Mouse (Mus musculus): ENCODE measurements around the gene Zic5. TPM values are rescaled to one million over a fixed set of nuclear protein-coding genes. Genes with fewer than 3 reads are reported as not detected.

Zic5 gene
- polyA plus RNA-seq, 1 experiment: 24.8 TPM

GRCm38 (mm10) chr14:122490441-122491328 lies 25.2 kb upstream of the Zic5 start, which contains the start of gene Gm10837:
TSS of gene Gm10837 (plus strand) at chr14:122490586.
- Histone ChIP-seq H3K27me3 (ENCODE audit: control insufficient read depth, insufficient read depth, low read length, poor library complexity, severe bottlenecking) (peaks cover 18% of the 10 kb centered on the region), H3K9me3 (replicated peaks; ENCODE audit: control insufficient read depth, insufficient read depth, low read length, poor library complexity, severe bottlenecking) (no peaks in the 10 kb centered on the region), H3K36me3 (ENCODE audit: control insufficient read depth, insufficient read depth, low read length, poor library complexity, severe bottlenecking) (no peaks in the 10 kb centered on the region), H3K4me1 (ENCODE audit: control insufficient read depth, insufficient read depth, low read length) (no peaks in the 10 kb centered on the region), H3K27ac (ENCODE audit: insufficient read depth, low read length) (no peak within 1 kb of the TSS), H3K9ac (ENCODE audit: low read depth, poor library complexity, severe bottlenecking) (no peak within 1 kb of the TSS), H3K4me3 (ENCODE audit: low read depth, low read length) (peak within 1 kb of the TSS; percentile 60)
- no peak for TF ChIP-seq CTCF (IDR thresholded peaks at IDR 0.05; ENCODE audit: low read depth, low read length)
- no peak for TF ChIP-seq POLR2A (IDR thresholded peaks at IDR 0.05; ENCODE audit: insufficient read depth, low read length)
- 0 out of 2 replicates have a peak, but pooled peaks have one; percentile 17 for TF ChIP-seq EP300 (IDR thresholded peaks at IDR 0.05; ENCODE audit: insufficient read depth, low read depth, low read length)

- no peak overlapping the region for H3K27ac ChIP-seq (ENCODE audit: insufficient read depth, low read length)
- H3K9ac ChIP-seq (ENCODE audit: low read depth, poor library complexity, severe bottlenecking): no peak overlapping the region
- H3K4me3 ChIP-seq (ENCODE audit: low read depth, low read length): no peak overlapping the region
Observed at GRCm38 (mm10) chr14:122489686-122490414, 24.4 kb upstream of the Zic5 start.

GRCm38 (mm10) chr14:122489041-122489440 lies 23.6 kb upstream of the Zic5 start:
- H3K27me3 ChIP-seq (ENCODE audit: control insufficient read depth, insufficient read depth, low read length, poor library complexity, severe bottlenecking): peaks cover 30% of the 10 kb centered on the region
- H3K4me1 ChIP-seq (ENCODE audit: control insufficient read depth, insufficient read depth, low read length): no peaks in the 10 kb centered on the region
- TF ChIP-seq EP300 (IDR thresholded peaks at IDR 0.05; ENCODE audit: insufficient read depth, low read depth, low read length): no peak
- no peak for TF ChIP-seq POLR2A (IDR thresholded peaks at IDR 0.05; ENCODE audit: insufficient read depth, low read length)
- TF ChIP-seq CTCF (IDR thresholded peaks at IDR 0.05; ENCODE audit: low read depth, low read length): no peak
- H3K9ac ChIP-seq (ENCODE audit: low read depth, poor library complexity, severe bottlenecking): no peak overlapping the region
- no peaks in the 10 kb centered on the region for H3K36me3 ChIP-seq (ENCODE audit: control insufficient read depth, insufficient read depth, low read length, poor library complexity, severe bottlenecking)
- H3K4me3 ChIP-seq (ENCODE audit: low read depth, low read length): no peak overlapping the region
- no peak overlapping the region for H3K27ac ChIP-seq (ENCODE audit: insufficient read depth, low read length)
- no peaks in the 10 kb centered on the region for H3K9me3 ChIP-seq (replicated peaks; ENCODE audit: control insufficient read depth, insufficient read depth, low read length, poor library complexity, severe bottlenecking)

More at GRCm38 (mm10) chr14:122489686-122490414, 24.4 kb upstream of the Zic5 start:
- Histone ChIP-seq H3K36me3 (ENCODE audit: control insufficient read depth, insufficient read depth, low read length, poor library complexity, severe bottlenecking) (no peaks in the 10 kb centered on the region), H3K4me1 (ENCODE audit: control insufficient read depth, insufficient read depth, low read length) (no peaks in the 10 kb centered on the region), H3K9me3 (replicated peaks; ENCODE audit: control insufficient read depth, insufficient read depth, low read length, poor library complexity, severe bottlenecking) (no peaks in the 10 kb centered on the region), H3K27me3 (ENCODE audit: control insufficient read depth, insufficient read depth, low read length, poor library complexity, severe bottlenecking) (peaks cover 26% of the 10 kb centered on the region)
- TF ChIP-seq EP300 (IDR thresholded peaks at IDR 0.05; ENCODE audit: insufficient read depth, low read depth, low read length) (no peak), POLR2A (IDR thresholded peaks at IDR 0.05; ENCODE audit: insufficient read depth, low read length) (no peak)

GRCm38 (mm10) chr14:122487366-122487765 lies 21.9 kb upstream of the Zic5 start:
- Histone ChIP-seq H3K27me3 (ENCODE audit: control insufficient read depth, insufficient read depth, low read length, poor library complexity, severe bottlenecking) (peaks cover 40% of the 10 kb centered on the region), H3K4me1 (ENCODE audit: control insufficient read depth, insufficient read depth, low read length) (no peaks in the 10 kb centered on the region), H3K27ac (ENCODE audit: insufficient read depth, low read length) (no peak overlapping the region), H3K36me3 (ENCODE audit: control insufficient read depth, insufficient read depth, low read length, poor library complexity, severe bottlenecking) (no peaks in the 10 kb centered on the region), H3K9ac (ENCODE audit: low read depth, poor library complexity, severe bottlenecking) (no peak overlapping the region), H3K9me3 (replicated peaks; ENCODE audit: control insufficient read depth, insufficient read depth, low read length, poor library complexity, severe bottlenecking) (no peaks in the 10 kb centered on the region), H3K4me3 (ENCODE audit: low read depth, low read length) (no peak overlapping the region)
- TF ChIP-seq EP300 (IDR thresholded peaks at IDR 0.05; ENCODE audit: insufficient read depth, low read depth, low read length): no peak
- no peak for TF ChIP-seq CTCF (IDR thresholded peaks at IDR 0.05; ENCODE audit: low read depth, low read length)
- no peak for TF ChIP-seq POLR2A (IDR thresholded peaks at IDR 0.05; ENCODE audit: insufficient read depth, low read length)

GRCm38 (mm10) chr14:122486611-122487010 lies 21.1 kb upstream of the Zic5 start:
- Histone ChIP-seq H3K4me3 (ENCODE audit: low read depth, low read length) (no peak overlapping the region), H3K36me3 (ENCODE audit: control insufficient read depth, insufficient read depth, low read length, poor library complexity, severe bottlenecking) (no peaks in the 10 kb centered on the region), H3K4me1 (ENCODE audit: control insufficient read depth, insufficient read depth, low read length) (no peaks in the 10 kb centered on the region), H3K9ac (ENCODE audit: low read depth, poor library complexity, severe bottlenecking) (no peak overlapping the region), H3K27ac (ENCODE audit: insufficient read depth, low read length) (no peak overlapping the region), H3K27me3 (ENCODE audit: control insufficient read depth, insufficient read depth, low read length, poor library complexity, severe bottlenecking) (peaks cover 45% of the 10 kb centered on the region), H3K9me3 (replicated peaks; ENCODE audit: control insufficient read depth, insufficient read depth, low read length, poor library complexity, severe bottlenecking) (no peaks in the 10 kb centered on the region)
- TF ChIP-seq CTCF (IDR thresholded peaks at IDR 0.05; ENCODE audit: low read depth, low read length) (no peak), EP300 (IDR thresholded peaks at IDR 0.05; ENCODE audit: insufficient read depth, low read depth, low read length) (no peak), POLR2A (IDR thresholded peaks at IDR 0.05; ENCODE audit: insufficient read depth, low read length) (no peak)
